Mouse (Mus musculus) mesoderm, embryonic 11.5 days (tissue): ENCODE results near the gene Znhit6.

Source experiments
- DNase-seq: peaks from one replicate; pipeline ENCODE4 v3.0.0-alpha.2; 2012; ENCODE audit warnings: low read depth, low spot score

Gene Znhit6

DNA sequence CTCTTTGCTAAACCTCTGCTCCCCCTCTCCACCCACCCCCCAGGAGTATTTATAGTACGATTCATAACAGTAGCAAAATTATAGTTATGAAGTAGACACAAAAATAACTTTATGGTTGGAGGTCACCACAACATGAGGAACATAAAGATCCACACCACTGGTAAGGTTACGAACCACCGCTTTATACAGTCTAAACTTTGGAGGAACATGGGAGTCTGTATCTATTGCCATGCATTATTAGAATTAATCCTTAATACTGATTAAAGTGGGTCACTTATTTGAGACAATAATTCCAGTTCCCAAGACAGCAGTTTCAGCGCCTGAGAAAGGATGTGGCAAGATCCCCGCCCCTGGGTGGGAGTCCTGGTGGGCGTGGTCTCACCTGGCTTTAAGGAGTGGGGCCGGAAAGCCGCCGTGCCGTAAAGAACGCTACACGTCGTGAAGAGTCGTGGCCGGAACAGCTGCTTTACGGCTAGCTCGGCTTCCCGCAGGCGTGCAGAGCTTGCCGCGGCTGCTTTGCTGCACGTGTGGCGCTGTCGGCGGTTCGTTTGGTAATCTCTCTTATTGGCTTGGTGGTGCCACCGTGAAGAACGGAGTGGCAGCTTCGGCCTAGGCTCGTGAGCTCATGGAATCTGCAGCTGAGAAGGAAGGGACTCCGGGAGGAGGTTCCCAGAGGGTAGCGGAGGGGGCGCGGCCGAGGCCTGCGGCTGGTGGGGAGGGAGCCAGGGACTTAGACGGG is at the start of gene Znhit6:
TSS of gene Znhit6 (plus strand) at position 463 of the 739 bp plus-strand sequence.
- DNase-seq = peak; percentile 93

DNA sequence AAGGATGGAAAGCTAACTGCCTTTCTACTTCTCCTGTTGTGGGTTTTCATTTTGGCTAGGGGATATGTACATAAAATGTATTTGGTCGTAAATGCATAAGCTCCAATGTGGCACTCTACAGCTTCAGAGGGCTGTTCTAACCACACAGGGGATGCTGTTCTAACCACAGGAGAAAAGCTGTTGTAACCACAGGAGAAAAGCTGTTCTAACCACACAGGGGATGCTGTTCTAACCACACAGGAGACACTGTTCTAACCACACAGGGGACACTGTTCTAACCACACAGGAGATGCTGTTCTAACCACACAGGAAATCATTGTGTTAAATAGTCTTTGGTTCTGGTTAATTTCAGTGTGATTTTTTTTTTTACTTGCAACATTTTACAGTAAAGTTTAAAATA is 38.1 kb upstream of the Znhit6 start:
- DNase-seq = no peak

DNA sequence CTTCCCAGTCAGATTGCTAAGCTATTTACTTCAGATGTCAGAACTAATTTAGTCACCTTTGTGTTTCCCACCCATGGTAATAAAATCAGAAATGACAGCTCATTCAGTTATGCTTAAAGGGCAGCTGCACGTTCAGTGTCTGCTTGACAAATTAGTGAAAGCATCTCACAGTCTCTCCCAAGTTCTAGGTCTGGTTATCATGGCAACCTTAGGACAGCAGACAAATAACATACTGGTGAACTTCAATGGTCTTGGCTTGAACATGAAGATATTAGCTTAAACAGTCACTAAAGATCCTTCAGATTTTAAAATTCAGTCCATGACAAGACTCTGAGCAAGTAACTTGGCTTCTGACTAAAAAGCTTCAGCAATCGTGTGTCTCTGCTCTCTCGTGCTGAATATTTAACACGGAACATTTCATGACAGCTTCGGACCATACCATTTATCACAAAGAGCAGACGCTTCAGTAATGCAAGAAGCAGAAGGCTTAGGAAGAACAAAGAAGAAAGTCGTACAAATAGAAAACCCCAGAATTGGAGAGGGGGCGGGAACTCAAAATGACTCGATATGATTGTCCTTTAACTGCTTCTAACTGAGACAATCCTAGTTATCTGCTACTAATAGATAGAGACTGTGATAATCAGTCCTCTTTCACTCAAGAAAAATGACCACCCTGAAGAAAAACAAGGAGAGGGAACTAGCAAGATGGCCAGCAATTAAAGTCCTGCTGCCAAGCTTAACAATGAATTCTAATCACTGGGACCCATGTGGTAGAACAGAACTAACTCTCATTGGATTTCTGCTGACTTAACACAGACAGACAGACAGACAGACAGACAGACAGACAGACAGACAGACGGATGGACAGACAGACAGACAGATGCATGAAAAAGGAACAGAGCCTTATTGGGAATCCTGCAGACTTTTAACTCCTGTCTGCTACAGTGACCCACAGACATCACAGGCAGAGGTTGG is 27.3 kb upstream of the Znhit6 start:
- DNase-seq = no peak

DNA sequence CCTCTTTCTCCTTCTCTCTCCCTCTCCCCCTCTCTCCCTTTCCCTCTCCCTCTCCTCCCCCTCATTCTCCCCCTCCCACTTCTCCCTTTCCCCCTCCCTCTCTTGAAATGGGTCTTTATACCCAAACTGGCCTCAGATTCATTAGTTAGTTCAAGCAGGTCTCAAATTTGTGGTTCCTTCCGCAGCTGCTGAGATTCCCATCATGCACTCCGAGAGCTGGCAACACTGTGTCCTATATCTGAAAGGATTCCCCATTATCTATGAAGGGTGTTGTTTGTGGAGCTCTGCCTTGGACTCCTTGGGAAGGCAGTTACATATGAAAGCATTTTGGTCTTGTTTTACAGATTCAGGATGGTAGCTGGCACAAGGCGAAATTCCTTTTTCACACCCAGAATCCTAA is 25.8 kb upstream of the Znhit6 start:
- DNase-seq = no peak

DNA sequence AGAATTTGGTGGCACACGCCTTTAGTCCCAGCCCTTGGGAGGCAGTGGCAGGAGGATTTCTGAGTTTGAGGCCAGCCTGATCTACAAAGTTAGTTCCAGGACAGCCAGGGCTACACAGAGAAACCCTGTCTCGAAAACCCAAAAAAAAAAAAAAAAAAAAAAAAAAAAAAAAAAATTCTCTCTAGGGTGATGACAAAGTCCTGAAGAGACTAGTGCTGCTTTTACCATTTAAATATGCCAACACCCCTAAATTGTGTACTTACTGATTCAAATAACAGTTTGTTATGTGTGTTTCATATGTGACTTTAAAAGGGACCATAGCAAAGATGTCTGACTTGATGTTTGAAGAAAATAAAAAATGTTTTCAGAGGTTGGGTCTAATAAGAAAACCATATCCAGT is 21.6 kb upstream of the Znhit6 start:
- DNase-seq = no peak

DNA sequence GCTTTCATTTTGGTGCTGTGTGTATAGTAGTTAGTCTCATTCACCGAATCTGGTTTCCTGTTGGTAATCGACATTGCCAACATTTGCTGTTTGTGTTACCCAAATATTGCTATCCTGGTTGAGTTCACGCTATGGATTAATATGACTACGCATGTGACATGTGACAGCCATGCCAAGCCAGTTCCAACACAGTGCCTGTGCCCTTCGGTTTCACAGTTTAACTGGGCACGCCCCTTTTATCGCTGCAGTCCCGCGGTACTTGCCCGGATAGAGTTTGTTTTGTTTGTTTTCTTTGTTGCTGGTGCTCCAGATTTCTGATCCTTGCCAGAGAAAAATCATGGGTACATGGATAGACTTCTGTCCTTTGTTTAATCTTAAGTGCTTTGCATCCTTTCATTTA is 19.8 kb upstream of the Znhit6 start:
- DNase-seq = no peak

DNA sequence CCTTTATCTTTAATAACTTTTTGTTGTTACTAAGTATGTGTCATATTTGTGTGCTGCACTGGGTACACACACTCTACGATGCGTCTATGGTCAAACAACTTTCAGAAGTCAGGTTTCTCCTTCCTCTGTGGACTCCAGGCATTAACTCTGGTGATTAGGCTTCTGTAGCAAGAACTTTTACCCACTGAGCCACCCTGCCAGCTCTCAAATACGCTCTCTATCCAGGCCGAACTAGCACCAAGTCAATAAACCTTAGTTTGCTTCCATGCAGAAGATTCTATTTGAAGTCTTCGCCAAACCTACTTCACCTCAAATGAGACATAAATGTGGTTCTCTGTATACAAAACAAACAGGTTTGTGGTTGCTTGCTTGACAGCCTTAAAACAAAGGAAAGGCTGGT is 16.3 kb upstream of the Znhit6 start:
- no peak for DNase-seq

DNA sequence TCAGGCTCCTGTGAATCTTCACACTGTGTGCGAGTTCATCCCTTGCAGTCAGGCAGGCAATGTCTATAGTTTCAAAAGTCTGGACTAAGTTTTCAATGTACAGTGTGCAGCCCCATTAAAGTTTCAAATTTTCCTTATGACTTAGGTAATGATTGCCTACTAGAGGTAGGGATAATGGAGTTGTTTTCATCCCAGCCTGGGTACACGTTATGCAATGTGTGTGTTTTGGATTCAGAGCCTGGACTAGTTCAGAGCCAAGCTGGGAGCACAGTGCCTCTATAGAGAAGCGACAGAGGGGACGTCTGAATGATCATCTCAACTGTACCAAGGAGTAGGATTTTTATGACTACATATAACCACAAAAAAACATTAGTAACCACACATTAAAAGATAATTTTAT is 15.9 kb upstream of the Znhit6 start:
- no peak for DNase-seq

DNA sequence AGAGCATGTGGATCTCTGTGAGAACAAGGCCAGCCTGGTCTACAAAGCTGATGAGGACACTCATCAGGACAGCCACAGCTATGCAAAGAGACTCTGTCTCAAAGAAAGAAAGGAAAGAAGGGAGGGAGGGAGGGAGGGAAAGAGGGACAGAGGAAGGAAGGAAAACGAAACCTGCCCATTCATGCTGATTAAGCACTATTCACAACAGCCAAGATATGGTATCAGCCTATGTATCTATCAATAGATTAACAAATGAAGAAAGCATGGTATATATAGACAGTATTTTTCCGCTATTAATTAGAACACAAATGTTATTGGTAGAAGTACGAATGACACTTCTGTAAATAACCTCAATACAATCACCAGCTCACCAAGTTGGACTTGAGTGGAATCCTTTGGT is 1.5 kb upstream of the Znhit6 start:
- DNase-seq = no peak

DNA sequence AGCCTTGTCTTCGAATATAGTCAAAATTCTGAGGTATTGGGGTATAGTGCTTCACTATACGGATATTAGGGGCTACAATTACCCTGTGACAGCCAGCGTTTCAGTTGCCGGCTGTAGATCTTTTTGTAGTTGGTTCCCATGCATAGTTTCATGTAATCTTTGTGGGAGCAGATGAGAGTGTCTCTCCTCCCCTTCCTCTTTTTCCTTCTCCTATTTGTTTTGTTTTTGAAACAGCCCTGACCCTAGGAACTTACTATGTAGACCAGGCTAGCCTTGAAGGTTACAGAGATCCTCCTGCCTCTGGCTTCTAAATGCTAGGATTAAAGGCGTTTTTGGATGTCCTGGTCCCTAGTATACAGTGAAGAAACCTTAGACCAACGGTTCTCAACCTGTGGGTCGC is 665 bp upstream of the Znhit6 start:
- DNase-seq = no peak

DNA sequence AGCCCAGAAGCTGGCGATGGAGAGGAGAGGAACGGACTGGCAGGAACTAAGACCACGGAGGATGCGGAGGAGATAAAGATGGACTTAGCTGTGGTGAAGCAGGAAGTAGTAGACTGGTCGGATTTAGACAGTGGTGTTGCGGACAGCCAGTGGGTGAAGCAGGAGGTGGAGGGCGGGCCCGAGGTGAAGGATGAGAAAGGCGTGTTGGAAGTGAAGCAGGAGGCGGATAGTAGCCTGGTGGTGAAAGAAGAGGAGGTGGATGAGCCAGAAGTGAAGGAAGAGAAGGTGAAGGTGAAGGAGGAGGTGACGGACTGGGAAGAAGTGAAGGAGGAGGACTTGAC is 447 bp downstream of the Znhit6 start:
- no peak for DNase-seq

DNA sequence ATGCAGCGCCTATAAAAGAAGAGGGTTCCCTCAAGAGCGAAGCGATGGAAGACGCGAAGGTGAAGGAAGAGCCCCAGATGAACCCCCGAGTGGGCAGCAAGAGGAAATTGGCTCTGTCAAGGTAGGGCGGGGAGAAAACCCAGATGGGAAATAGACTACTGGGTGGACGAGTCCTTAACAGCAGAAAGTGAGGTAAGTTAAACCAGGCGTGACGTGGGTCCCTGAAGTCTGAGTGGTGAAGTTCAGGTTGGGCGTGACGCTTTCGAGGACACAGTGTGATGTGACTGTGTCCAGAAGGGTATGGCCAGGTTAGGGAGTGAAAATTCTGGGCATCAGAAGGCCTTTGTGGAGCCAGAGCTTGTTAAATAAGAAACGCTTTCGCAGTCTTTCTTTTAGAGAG is 871 bp downstream of the Znhit6 start:
- DNase-seq = no peak

DNA sequence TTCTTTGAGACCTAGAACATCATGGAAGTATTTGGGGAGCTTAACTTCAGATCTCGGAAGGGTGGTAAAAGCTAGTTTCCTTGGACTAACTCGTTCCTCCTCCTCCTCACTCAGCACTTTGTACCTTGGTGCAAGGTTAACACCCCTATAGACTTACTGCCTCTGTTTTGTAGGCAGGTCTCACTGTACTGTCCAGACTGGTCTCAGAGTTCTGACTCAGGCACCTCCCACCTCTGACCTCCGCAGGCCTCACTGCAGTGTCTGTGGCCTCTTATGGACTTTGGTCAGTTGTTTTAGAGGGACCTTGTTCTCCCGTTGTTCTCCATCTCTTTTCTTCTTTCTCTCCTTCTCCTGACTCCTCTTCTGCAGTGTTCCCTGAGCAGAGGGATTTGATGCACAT is 7.0 kb downstream of the Znhit6 start:
- no peak for DNase-seq

DNA sequence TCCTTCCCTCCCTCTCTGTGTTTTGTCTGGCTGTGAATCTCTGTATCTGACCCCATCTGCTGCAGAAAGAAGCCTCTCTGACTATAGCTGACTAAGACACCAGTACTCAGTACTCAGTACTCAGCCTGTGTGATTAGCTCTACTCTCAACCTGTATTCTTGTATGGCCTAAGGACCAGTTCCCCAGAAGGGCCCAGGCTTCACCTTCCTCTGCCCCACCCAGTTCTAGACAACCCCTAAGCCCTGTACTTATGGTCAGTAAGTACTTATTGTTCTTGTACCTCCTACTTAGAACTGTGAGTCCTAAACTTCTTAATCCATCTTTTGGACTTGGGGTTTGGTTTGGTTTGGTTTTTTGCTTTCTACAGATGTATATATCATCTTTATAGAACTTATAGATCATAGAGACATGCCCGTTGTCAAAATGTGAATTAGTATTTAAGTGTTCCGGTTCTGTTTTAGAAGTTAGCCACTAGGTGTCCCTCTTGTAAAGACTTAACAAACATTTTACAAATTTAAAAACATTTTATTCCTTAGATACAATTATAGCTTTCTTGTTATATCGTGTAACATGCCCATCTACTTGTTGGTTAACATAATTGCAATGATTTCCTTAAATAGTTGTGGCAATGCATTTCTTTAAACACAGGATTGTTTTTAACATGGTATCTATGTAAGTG is 7.7 kb downstream of the Znhit6 start:
- no peak for DNase-seq

DNA sequence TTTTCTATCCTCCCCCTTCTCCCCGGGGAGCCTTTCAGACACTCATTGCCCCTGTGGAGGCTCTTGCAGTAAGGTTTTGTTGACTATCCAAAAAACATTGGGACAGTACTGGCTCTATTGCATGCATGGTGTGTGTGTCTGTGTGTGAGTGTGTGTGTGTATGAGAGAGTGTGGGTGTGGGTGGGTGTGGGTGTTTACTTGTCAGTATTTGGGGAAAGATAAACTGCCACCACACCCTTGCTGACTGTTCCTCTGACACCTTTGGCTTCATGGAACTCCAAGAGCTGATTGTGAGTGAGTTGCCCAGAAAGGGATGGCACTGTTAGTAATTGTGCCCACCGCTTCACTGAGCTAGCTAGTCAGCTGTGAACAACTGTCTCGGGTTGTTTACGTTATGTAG is 14.6 kb downstream of the Znhit6 start:
- no peak for DNase-seq

DNA sequence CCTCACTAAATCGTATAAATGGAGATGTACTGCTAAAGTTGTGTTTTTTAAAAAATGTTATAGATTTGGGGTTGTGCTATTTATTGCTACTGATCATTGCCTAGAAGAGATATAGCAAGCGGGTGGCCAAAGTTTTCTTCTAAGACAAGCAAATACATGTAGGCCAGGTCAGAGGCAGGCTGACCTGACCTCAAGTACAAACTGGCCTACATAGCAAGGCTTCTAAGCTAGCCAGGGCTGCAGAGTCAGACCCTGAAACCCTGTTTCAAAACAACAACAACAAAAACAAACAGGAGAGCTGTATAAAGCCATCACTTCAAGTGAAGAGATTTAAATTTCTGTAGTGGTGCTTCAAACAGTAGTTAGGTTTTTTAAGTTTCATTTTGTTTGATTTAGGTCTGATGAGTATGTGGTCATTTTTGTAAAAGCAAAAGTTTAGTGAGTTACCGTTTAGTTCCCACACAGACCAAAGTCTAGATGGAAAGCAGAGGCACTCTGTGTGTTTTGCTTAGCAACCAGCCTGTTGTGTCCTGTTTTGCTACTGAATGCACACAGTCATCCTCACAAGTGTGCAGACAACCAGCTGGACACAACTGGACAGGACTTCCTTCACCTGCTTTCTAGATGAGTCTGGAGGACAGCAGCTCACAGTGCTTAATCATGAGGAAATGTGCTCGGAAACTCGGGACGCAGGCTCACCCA is 16.0 kb downstream of the Znhit6 start:
- DNase-seq = no peak

DNA sequence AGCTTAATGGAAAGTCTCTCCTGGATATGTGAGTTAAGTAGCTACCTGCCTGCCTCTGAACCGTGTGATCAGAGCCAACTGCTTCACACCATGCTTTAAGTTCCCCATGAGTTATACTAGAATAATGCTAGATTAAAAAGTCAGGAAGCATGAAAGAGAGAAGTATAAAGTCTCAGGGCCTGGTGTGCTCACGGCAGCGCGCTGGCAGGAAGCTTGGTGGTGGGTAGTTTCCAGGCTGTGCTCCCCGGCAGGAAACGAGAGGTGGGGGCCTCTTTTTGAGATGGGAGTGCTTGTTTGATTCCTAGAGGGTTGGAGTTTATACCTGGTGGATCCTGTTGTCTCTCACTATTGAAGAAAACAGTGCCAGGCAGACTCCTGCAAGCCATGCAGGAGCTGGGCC is 19.3 kb downstream of the Znhit6 start:
- no peak for DNase-seq

DNA sequence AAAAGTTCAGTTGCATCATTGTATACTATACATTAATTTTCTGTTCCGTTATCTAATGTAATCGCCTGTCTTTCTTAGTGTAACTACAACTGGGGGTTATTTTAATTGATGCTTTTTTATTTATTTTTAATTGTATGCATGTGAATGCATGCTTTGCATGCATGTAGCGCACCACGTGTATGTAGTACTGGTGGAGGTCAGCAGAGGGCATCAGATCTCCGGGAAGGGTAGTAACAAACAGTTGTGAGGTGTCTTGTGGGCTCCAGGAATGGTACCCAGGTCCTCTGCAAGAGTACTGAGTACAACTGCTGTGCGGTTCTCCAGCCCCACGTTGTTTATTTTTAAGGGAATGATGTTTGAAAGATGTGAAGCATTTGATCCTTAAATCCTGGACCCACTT is 23.1 kb downstream of the Znhit6 start:
- no peak for DNase-seq

DNA sequence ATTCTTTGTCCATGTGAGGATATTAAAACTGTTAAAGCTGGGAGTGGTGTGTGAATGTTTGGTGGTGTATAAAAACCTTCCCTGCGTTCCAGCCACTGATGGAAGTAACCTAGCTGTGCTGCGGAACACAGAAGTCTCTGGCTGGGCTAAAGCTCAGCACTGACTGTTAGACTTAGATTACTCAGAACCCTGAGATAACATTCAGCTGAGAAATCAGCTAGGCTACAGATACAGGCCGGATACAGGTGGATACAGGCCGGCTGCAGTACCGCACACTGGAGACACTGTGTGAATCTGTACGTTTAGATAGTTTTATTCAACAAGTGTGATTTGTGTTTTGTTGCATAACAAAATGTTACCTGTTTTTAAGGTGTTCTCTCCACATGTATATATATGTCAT is 24.8 kb downstream of the Znhit6 start:
- no peak for DNase-seq

DNA sequence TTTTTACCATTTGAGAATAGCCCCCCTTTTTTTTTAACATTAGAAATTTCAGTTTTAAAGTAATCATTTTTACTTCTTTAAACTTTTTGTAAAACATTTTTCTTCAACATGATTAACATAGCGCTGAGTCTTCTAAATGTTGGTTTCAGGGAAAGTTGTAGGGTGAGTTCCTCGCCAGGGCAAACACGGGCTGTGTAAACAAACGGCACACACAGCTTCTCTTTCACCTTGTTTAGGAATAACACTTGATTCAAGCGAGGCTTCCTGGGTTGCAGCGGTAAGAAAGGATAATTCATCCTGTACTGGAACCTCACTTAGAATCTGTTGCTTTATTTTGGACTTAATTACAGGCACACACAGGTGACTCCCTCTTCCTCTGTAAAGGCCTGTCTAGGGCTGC is 25.3 kb downstream of the Znhit6 start:
- no peak for DNase-seq

DNA sequence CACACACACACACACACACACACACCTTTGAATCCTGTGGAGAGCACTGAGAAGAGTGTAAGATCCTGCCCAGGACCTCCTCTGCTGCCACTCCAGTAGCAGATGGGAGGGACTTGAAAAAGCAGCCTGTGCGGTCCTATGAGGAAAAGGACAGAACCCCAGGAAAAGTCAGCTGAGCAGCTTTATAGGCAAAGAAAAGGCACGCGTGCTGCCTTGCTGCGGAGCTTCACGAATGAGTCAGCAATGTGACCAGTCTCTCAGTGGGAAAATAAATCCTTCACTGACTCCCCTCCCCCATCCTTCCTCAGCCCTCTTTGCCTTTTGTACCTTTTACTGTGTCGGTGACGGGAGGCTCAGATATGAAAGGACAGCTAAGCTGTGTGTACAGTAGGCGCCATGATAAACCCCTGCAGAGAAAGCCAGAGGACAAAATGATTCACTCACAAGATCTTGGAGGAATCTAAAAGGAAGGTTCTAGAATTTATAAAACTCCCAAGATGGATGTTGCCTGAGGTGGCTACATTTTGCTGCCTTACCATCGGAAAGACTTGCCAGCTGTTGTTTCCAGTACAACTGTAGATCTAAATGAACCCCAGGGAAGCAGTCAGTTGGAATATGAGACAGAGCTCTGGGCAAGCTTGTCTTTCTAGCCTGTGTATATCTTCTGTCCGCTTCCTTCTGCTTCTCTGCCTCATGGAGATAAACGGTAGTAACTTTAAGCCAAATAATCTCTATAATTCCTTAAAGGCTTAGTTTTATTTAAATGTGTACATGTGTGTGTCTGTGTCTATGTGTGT is 26.6 kb downstream of the Znhit6 start:
- peak; percentile 44 for DNase-seq
